Mouse (Mus musculus): ENCODE results near the gene Gm15517. TPM values are rescaled to one million over a fixed set of nuclear protein-coding genes. Genes with fewer than 3 reads are reported as not detected.
A peak's percentile ranks its signal among the peaks of the same experiment; 100 is the strongest.
"Not testable (repeated sequence)": the region's sequence is repeated elsewhere in the genome, so short reads cannot be mapped to it uniquely, and the experiment has no call there.

The Gm15517 gene
- polyA plus RNA-seq, 1 experiment from 2014 or later, result not detected

- not testable (repeated sequence) for H3K4me2 ChIP-seq (ENCODE audit: low read length); H3K36me3 ChIP-seq (ENCODE audit: control insufficient read depth, insufficient read depth, low read length); H3K4me1 ChIP-seq (replicated peaks; ENCODE audit: control insufficient read depth, insufficient read depth, low read length); H3K27me3 ChIP-seq (replicated peaks; ENCODE audit: control insufficient read depth, insufficient read depth, low read length); H3K4me3 ChIP-seq (ENCODE audit: low read depth, low read length); H3K27ac ChIP-seq (ENCODE audit: low read depth); ATAC-seq (replicated peaks; ENCODE audit: low FRiP score, low TSS enrichment, low read depth); DNase-seq (ENCODE audit: low spot score); H3K9ac ChIP-seq (ENCODE audit: low read length); H3K9me3 ChIP-seq (ENCODE audit: control insufficient read depth, low read length)
- WGBS, result 84% methylated on average over 2 of the region's 2 CpGs
Observed at GRCm38 (mm10) chr7:44297501-44297900, 36.3 kb downstream of the Gm15517 start.

GRCm38 (mm10) chr7:44303346-44304340, 42.4 kb downstream of the Gm15517 start:
- DNase-seq (ENCODE audit: low spot score) (no peak), ATAC-seq (replicated peaks; ENCODE audit: low FRiP score, low TSS enrichment, low read depth) (no peak)
- Histone ChIP-seq H3K27me3 (replicated peaks; ENCODE audit: control insufficient read depth, insufficient read depth, low read length) (no peaks in the 10 kb centered on the region), H3K27ac (ENCODE audit: low read depth) (peak overlapping the region; percentile 88), H3K36me3 (ENCODE audit: control insufficient read depth, insufficient read depth, low read length) (no peaks in the 10 kb centered on the region), H3K9me3 (ENCODE audit: control insufficient read depth, low read length) (no peaks in the 10 kb centered on the region), H3K9ac (ENCODE audit: low read length) (peak overlapping the region; percentile 87), H3K4me2 (ENCODE audit: low read length) (peak overlapping the region; percentile 60), H3K4me3 (ENCODE audit: low read depth, low read length) (peak overlapping the region; percentile 64), H3K4me1 (replicated peaks; ENCODE audit: control insufficient read depth, insufficient read depth, low read length) (peaks cover 25% of the 10 kb centered on the region)
- 85% methylated on average over 14 of the region's 14 CpGs for WGBS

- Histone ChIP-seq H3K27ac (ENCODE audit: low read depth) (peak overlapping the region; percentile 88), H3K9me3 (ENCODE audit: control insufficient read depth, low read length) (no peaks in the 10 kb centered on the region), H3K9ac (ENCODE audit: low read length) (peak overlapping the region; percentile 87), H3K27me3 (replicated peaks; ENCODE audit: control insufficient read depth, insufficient read depth, low read length) (no peaks in the 10 kb centered on the region), H3K36me3 (ENCODE audit: control insufficient read depth, insufficient read depth, low read length) (no peaks in the 10 kb centered on the region), H3K4me2 (ENCODE audit: low read length) (peak overlapping the region; percentile 60), H3K4me1 (replicated peaks; ENCODE audit: control insufficient read depth, insufficient read depth, low read length) (peaks cover 25% of the 10 kb centered on the region), H3K4me3 (ENCODE audit: low read depth, low read length) (peak overlapping the region; percentile 64)
- WGBS, result 1% methylated on average over 25 of the region's 25 CpGs
- ATAC-seq (replicated peaks; ENCODE audit: low FRiP score, low TSS enrichment, low read depth) (peak; percentile 33), DNase-seq (ENCODE audit: low spot score) (no peak)
Observed at GRCm38 (mm10) chr7:44304463-44304774, 43.2 kb downstream of the Gm15517 start.

GRCm38 (mm10) chr7:44304775-44305641, 43.8 kb downstream of the Gm15517 start:
- Histone ChIP-seq H3K4me3 (ENCODE audit: low read depth, low read length) (peak overlapping the region; percentile 64), H3K4me2 (ENCODE audit: low read length) (peak overlapping the region; percentile 60), H3K4me1 (replicated peaks; ENCODE audit: control insufficient read depth, insufficient read depth, low read length) (peaks cover 30% of the 10 kb centered on the region), H3K27ac (ENCODE audit: low read depth) (peak overlapping the region; percentile 88), H3K27me3 (replicated peaks; ENCODE audit: control insufficient read depth, insufficient read depth, low read length) (no peaks in the 10 kb centered on the region), H3K9ac (ENCODE audit: low read length) (peak overlapping the region; percentile 87), H3K9me3 (ENCODE audit: control insufficient read depth, low read length) (no peaks in the 10 kb centered on the region), H3K36me3 (ENCODE audit: control insufficient read depth, insufficient read depth, low read length) (no peaks in the 10 kb centered on the region)
- DNase-seq (ENCODE audit: low spot score) (peak; percentile 97), ATAC-seq (replicated peaks; ENCODE audit: low FRiP score, low TSS enrichment, low read depth) (peak; percentile 94)
- WGBS, result under 1% methylated on average over 49 of the region's 49 CpGs

- no peak; the same call in 1 of the 2 replicates for ATAC-seq (replicated peaks; ENCODE audit: low FRiP score, low TSS enrichment, low read depth)
- WGBS, result 12% methylated on average over 16 of the region's 16 CpGs
- H3K36me3 ChIP-seq (ENCODE audit: control insufficient read depth, insufficient read depth, low read length), result no peaks in the 10 kb centered on the region
- H3K4me1 ChIP-seq (replicated peaks; ENCODE audit: control insufficient read depth, insufficient read depth, low read length), result peaks cover 34% of the 10 kb centered on the region
- H3K4me2 ChIP-seq (ENCODE audit: low read length), result peak overlapping the region; percentile 60
- 0 out of 2 replicates have a peak overlapping the region, but pooled peaks have one; percentile 64 for H3K4me3 ChIP-seq (ENCODE audit: low read depth, low read length)
- DNase-seq (ENCODE audit: low spot score), result no peak
- H3K27me3 ChIP-seq (replicated peaks; ENCODE audit: control insufficient read depth, insufficient read depth, low read length), result no peaks in the 10 kb centered on the region
- H3K9ac ChIP-seq (ENCODE audit: low read length), result no peak overlapping the region; the same call in 1 of the 2 replicates
- no peaks in the 10 kb centered on the region for H3K9me3 ChIP-seq (ENCODE audit: control insufficient read depth, low read length)
- peak overlapping the region; percentile 70 for H3K27ac ChIP-seq (ENCODE audit: low read depth)
Observed at GRCm38 (mm10) chr7:44305686-44306085, 44.4 kb downstream of the Gm15517 start.

GRCm38 (mm10) chr7:44306516-44307240, 45.4 kb downstream of the Gm15517 start, which contains the start of gene Clec11a:
Gene Clec11a, minus strand, starts transcription at chr7:44306902.
- H3K9ac ChIP-seq (ENCODE audit: low read length), result no peak within 1 kb of the TSS; the same call in 1 of the 2 replicates
- H3K4me1 ChIP-seq (replicated peaks; ENCODE audit: control insufficient read depth, insufficient read depth, low read length), result peaks cover 43% of the 10 kb centered on the region
- H3K27me3 ChIP-seq (replicated peaks; ENCODE audit: control insufficient read depth, insufficient read depth, low read length), result no peaks in the 10 kb centered on the region
- DNase-seq (ENCODE audit: low spot score) (no peak), ATAC-seq (replicated peaks; ENCODE audit: low FRiP score, low TSS enrichment, low read depth) (no peak)
- H3K4me2 ChIP-seq (ENCODE audit: low read length), result peak within 1 kb of the TSS; percentile 60
- H3K4me3 ChIP-seq (ENCODE audit: low read depth, low read length), result 0 out of 2 replicates have a peak within 1 kb of the TSS, but pooled peaks have one; percentile 64
- H3K9me3 ChIP-seq (ENCODE audit: control insufficient read depth, low read length), result no peaks in the 10 kb centered on the region
- 59% methylated on average over 6 of the region's 6 CpGs for WGBS
- no peaks in the 10 kb centered on the region for H3K36me3 ChIP-seq (ENCODE audit: control insufficient read depth, insufficient read depth, low read length)
- H3K27ac ChIP-seq (ENCODE audit: low read depth), result peak within 1 kb of the TSS; percentile 70

- H3K4me2 ChIP-seq (ENCODE audit: low read length), result no peak overlapping the region
- peaks cover 43% of the 10 kb centered on the region for H3K4me1 ChIP-seq (replicated peaks; ENCODE audit: control insufficient read depth, insufficient read depth, low read length)
- WGBS, result 26% methylated on average over 9 of the region's 9 CpGs
- H3K9me3 ChIP-seq (ENCODE audit: control insufficient read depth, low read length), result no peaks in the 10 kb centered on the region
- no peak overlapping the region for H3K9ac ChIP-seq (ENCODE audit: low read length)
- H3K36me3 ChIP-seq (ENCODE audit: control insufficient read depth, insufficient read depth, low read length), result no peaks in the 10 kb centered on the region
- peak overlapping the region; percentile 64; the same call in 1 of the 2 replicates for H3K27ac ChIP-seq (ENCODE audit: low read depth)
- H3K27me3 ChIP-seq (replicated peaks; ENCODE audit: control insufficient read depth, insufficient read depth, low read length), result no peaks in the 10 kb centered on the region
- H3K4me3 ChIP-seq (ENCODE audit: low read depth, low read length), result no peak overlapping the region
- ATAC-seq (replicated peaks; ENCODE audit: low FRiP score, low TSS enrichment, low read depth), result no peak
- DNase-seq (ENCODE audit: low spot score), result no peak
Observed at GRCm38 (mm10) chr7:44307261-44308020, 46.2 kb downstream of the Gm15517 start.
